Mouse (Mus musculus) ES-Bruce4 (cell line): ENCODE data around the gene Mecom. TPM values are rescaled to one million over a fixed set of nuclear protein-coding genes. Genes with fewer than 3 reads are reported as not detected.
"Not testable (repeated sequence)": the region's sequence is repeated elsewhere in the genome, so short reads cannot be mapped to it uniquely, and the experiment has no call there.

Experiments
- H3K27ac ChIP-seq: 2 replicates; pipeline ENCODE4 v1.5.1; 2012; ENCODE audit warnings: low read length, inconsistent platforms; ENCODE audit not compliant: insufficient read depth
- H3K27me3 ChIP-seq: 2 replicates; pipeline ENCODE4 v1.6.1; 2012; ENCODE audit warnings: mild to moderate bottlenecking, low read length, inconsistent platforms; ENCODE audit not compliant: control insufficient read depth, poor library complexity, insufficient read depth, severe bottlenecking
- H3K36me3 ChIP-seq: 2 replicates; pipeline ENCODE4 v1.6.1; 2012; ENCODE audit warnings: inconsistent platforms, mild to moderate bottlenecking, low read length, moderate library complexity; ENCODE audit not compliant: control insufficient read depth, poor library complexity, insufficient read depth, severe bottlenecking
- H3K4me1 ChIP-seq: one replicate; pipeline ENCODE4 v1.8.1; 2011; ENCODE audit warnings: low read length; ENCODE audit not compliant: control insufficient read depth, insufficient read depth
- H3K4me3 ChIP-seq: 2 replicates; pipeline ENCODE4 v1.5.1; 2011; ENCODE audit warnings: low read depth, mild to moderate bottlenecking, low read length
- H3K9ac ChIP-seq: 2 replicates; pipeline ENCODE4 v1.6.1; 2012; ENCODE audit warnings: low read depth, mild to moderate bottlenecking, inconsistent platforms; ENCODE audit not compliant: poor library complexity, severe bottlenecking
- H3K9me3 ChIP-seq: replicated peaks from 2 replicates; pipeline ENCODE4 v1.6.1; 2012; ENCODE audit warnings: mild to moderate bottlenecking, low read length, inconsistent platforms; ENCODE audit not compliant: control insufficient read depth, poor library complexity, insufficient read depth, severe bottlenecking
- CTCF ChIP-seq: IDR thresholded peaks from one replicate; pipeline ENCODE4 v1.8.1; 2011; ENCODE audit warnings: low read depth, low read length
- EP300 ChIP-seq: IDR thresholded peaks from 2 replicates; pipeline ENCODE4 v1.6.1; 2011; ENCODE audit warnings: low read depth, low read length; ENCODE audit not compliant: insufficient read depth
- POLR2A ChIP-seq: IDR thresholded peaks from one replicate; pipeline ENCODE4 v1.8.1; 2011; ENCODE audit warnings: low read length; ENCODE audit not compliant: insufficient read depth
- polyA plus RNA-seq: library from polyadenylated mRNA; stranded (reverse); fragments of >200 nt; gene quantifications from 2 replicates; pipeline ENCODE4 v1.2.4, GENCODE M21; 2011; ENCODE audit warnings: low read depth; ENCODE audit not compliant: missing spikeins, insufficient read depth, insufficient read length

The Mecom gene
- polyA plus RNA-seq, 1 experiment = 0.24 TPM

DNA sequence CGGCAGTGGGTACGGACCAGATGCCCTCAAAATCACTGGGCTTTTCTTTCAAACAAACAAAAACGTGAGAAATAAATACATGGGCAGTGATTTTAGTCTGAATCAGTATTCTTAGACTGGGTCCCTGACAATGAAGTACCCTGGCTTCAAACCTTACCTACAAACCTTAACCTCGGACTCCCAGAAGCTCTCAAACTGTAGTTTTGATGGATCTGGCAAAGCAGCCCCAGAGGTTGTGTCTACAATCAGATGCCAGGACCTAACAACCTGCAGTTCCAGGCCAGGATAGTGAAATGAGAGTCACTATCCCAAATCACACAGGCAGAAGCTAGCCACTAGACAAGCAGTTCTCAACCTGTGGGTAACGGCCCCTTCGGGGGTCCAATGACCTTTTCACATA is 111.2 kb downstream of the Mecom start:
- Histone ChIP-seq H3K9ac (no peak overlapping the region), H3K36me3 (no peaks in the 10 kb centered on the region), H3K27ac (no peak overlapping the region), H3K4me1 (no peaks in the 10 kb centered on the region), H3K9me3 (no peaks in the 10 kb centered on the region), H3K4me3 (no peak overlapping the region), H3K27me3 (no peaks in the 10 kb centered on the region)
- TF ChIP-seq EP300 = no peak
- TF ChIP-seq CTCF = no peak
- TF ChIP-seq POLR2A = no peak

GRCm38 (mm10) chr3:30436131-30436530 is 111.7 kb downstream of the Mecom start:
- no peak overlapping the region for H3K9ac ChIP-seq
- H3K4me1 ChIP-seq = no peaks in the 10 kb centered on the region
- H3K9me3 ChIP-seq = no peaks in the 10 kb centered on the region
- H3K4me3 ChIP-seq = no peak overlapping the region
- H3K27me3 ChIP-seq = no peaks in the 10 kb centered on the region
- no peaks in the 10 kb centered on the region for H3K36me3 ChIP-seq
- no peak overlapping the region for H3K27ac ChIP-seq
- no peak for TF ChIP-seq POLR2A
- TF ChIP-seq CTCF = no peak
- no peak for TF ChIP-seq EP300

DNA sequence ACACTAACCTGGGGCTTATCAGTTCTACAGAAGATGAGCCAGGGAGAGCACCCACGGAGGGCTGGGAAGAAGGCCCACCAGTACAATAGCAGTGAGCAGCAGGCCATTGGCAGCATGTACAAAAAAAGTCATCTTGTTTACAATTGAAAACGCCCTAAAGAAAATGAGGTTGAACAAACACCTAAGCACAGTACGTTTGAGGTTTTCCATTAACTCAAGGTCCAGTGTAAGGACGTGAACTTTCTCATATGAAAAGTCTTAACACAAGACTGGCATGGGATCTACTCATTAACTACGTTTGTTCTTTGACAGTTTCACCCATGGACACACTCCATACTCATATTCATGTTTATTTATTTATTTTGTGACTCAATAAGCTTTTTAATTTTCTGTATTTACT is 118.9 kb downstream of the Mecom start:
- Histone ChIP-seq H3K4me3 (no peak overlapping the region), H3K9me3 (no peaks in the 10 kb centered on the region), H3K36me3 (no peaks in the 10 kb centered on the region), H3K4me1 (no peaks in the 10 kb centered on the region), H3K27ac (no peak overlapping the region), H3K27me3 (no peaks in the 10 kb centered on the region), H3K9ac (no peak overlapping the region)
- no peak for TF ChIP-seq EP300
- TF ChIP-seq CTCF = no peak
- TF ChIP-seq POLR2A = no peak

DNA sequence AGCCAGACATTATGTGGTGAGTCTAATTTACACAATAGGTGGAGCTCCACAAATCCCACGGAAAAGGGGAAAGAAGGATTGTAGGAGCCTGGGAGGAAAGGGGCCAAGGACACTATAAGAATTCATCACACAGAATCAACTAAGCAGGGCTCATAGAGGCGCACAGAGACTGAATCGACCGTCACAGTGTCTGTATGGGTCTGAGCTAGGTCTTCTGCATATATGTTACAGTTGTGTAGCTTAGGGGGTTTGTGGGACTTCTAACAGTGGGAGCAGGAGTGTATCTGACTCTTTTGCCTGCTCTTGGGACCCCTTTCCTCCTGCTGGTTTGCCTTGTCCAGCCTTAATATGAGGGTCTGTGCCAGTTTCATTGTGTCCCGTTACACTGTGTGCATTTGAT is 123.8 kb downstream of the Mecom start:
- Histone ChIP-seq H3K27ac (no peak overlapping the region), H3K4me3 (no peak overlapping the region), H3K36me3 (no peaks in the 10 kb centered on the region), H3K4me1 (no peaks in the 10 kb centered on the region), H3K9me3 (no peaks in the 10 kb centered on the region), H3K9ac (no peak overlapping the region), H3K27me3 (no peaks in the 10 kb centered on the region)
- TF ChIP-seq POLR2A = no peak
- no peak for TF ChIP-seq EP300
- TF ChIP-seq CTCF = no peak

DNA sequence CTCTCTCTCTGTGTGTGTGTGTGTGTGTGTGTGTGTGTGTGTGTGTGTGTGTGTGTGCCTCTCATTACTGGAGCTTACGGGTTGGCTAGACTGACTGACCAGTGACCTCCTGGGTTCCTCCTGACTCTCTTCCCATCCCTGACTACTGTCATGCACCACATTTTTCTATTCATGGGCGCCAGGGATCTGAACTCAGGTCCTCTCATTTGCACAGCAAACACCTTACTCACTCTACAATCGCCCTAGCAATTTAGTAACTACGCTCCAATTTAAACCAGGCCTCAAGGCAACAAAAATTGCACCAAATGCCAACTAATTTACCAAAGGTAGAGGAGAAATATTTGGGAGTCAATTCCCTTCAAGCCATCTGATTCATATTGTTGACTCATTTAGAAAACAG is 125.9 kb downstream of the Mecom start:
- not testable (repeated sequence) for H3K9me3 ChIP-seq, H3K27ac ChIP-seq, H3K36me3 ChIP-seq, H3K4me3 ChIP-seq, H3K4me1 ChIP-seq, H3K9ac ChIP-seq, H3K27me3 ChIP-seq

DNA sequence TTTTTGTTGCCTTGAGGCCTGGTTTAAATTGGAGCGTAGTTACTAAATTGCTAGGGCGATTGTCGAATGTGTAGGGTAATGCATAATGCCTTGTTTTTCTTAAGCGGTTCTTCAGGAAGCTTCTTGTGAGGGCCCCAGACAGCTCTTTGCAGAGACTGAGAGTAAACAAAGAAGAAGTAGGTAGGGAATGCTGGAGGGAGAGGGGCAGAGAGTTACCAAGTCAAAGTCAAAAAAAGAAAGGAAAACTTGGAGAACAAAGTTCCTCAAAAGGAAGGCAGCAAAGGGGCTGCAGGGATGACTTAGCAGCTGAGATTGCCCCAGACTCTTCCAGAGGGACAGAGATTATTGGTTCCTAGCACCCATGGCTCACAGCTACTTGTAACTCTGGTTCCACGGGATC is 126.9 kb downstream of the Mecom start:
- H3K4me3 ChIP-seq = no peak overlapping the region
- no peak overlapping the region for H3K9ac ChIP-seq
- H3K4me1 ChIP-seq = no peaks in the 10 kb centered on the region
- no peaks in the 10 kb centered on the region for H3K9me3 ChIP-seq
- no peaks in the 10 kb centered on the region for H3K27me3 ChIP-seq
- TF ChIP-seq CTCF (no peak), EP300 (no peak)
- no peaks in the 10 kb centered on the region for H3K36me3 ChIP-seq
- no peak overlapping the region for H3K27ac ChIP-seq

DNA sequence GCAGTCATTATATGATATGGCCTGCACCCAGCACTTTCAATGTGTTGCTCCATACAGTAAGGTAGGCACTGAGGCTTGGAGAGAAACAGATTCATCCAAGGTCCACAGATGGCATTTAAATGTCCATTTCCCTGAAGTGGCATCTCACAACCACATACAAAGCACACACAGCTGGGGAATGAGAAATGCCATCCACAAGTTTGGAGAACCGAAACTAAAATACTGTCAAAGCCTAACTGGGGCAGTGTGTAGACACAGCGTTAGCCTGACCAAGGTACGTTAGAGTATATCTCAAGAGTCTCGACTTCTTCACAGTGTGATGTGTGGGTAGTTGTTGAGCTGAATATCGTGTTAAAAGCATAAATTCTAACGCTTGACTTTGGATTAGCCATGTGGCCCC is 133.6 kb downstream of the Mecom start:
- Histone ChIP-seq H3K9me3 (no peaks in the 10 kb centered on the region), H3K36me3 (no peaks in the 10 kb centered on the region), H3K9ac (no peak overlapping the region), H3K4me1 (no peaks in the 10 kb centered on the region), H3K4me3 (no peak overlapping the region), H3K27ac (no peak overlapping the region), H3K27me3 (no peaks in the 10 kb centered on the region)
- TF ChIP-seq POLR2A (no peak), CTCF (no peak), EP300 (no peak)
